Mouse (Mus musculus) cerebellum, adult 9-10 months (tissue): ENCODE results near the gene Fnip2.

Experiments used
- DNase-seq: peaks from one replicate; pipeline ENCODE4 v3.0.0; 2022

Gene Fnip2

GRCm38 (mm10) chr3:79527921-79528320 lies 39.7 kb downstream of the Fnip2 start:
- no peak for DNase-seq

DNA sequence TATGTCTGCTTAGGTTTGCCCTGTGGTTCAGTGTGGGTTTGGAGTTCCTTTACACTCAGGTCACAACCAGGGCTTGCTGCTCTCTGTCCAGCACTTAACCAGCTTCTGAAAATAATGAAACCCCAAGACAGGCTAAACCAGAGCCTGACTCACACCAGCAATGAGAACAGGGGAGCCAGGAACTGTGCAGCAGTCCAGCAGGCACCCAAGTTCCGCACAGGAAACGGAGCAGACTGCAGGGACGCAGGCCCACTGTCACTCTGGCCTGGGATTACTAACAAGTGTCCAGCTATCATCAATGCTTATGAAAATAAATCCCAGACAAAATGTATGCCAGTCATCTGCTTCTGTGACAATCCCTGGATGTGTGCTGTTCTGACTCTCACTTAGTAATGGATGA lies 40.1 kb downstream of the Fnip2 start:
- DNase-seq = no peak

- no peak for DNase-seq
Measured at GRCm38 (mm10) chr3:79523349-79523748, 44.2 kb downstream of the Fnip2 start.

DNA sequence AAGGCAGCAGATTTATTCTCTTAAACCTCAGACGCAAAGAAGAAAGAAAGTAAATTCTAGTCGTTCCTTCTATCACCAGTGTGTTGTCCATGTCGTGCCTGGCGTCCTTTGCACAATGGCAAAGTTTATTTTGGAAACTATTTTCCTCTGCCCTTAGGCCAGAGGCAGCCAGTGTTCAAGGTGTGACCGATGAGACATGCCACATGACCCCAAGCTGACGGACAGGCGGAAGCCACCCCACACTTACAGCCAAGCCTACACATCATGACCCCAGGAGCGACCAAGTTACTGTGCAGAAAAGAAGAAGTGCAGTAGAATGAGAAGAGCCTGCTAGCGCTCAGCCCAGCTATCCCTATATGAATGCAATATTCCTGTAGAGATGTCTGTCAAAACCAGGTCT lies 47.7 kb downstream of the Fnip2 start:
- no peak for DNase-seq

GRCm38 (mm10) chr3:79518761-79519527 lies 48.7 kb downstream of the Fnip2 start:
- peak; percentile 83 for DNase-seq

DNA sequence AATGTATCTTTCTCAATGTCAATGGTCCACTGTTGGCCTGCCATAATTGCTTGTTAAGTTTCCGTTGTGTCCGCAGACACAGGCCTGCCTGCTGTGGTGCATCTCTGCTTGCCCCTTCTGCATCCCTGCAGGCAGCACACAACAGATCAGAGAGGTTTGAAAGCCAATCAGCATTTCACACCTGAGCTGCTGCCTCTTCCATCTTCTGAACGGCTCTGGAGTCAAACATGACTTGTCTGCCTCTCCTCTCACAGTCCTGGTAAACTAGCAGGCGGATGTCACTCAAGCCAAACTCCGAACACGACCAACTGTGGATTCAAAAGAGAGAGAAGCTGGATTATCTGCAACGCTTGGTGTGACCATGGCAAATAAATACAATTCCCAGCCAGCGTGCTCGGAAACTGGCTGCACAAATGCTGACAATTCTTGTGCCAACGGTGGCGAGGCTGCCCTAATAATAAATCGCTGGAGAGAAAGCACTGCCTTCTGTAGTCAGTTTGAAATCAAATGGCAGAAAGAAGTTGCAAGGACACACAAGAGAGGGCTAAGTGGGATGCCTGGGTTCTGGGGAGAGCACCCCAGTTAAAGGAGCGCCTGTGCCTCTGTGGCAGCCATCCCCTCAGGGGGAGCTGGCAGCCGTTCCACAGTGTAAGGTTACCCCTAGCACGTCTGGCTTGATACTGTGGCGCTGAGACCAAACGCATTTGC lies 49.6 kb downstream of the Fnip2 start:
- DNase-seq = peak; percentile 85

- DNase-seq = peak; percentile 53
Measured at GRCm38 (mm10) chr3:79516958-79517357, 50.6 kb downstream of the Fnip2 start.

GRCm38 (mm10) chr3:79516099-79516920 lies 51.3 kb downstream of the Fnip2 start:
- peak; percentile 86 for DNase-seq

- no peak for DNase-seq
Measured at GRCm38 (mm10) chr3:79514304-79514703, 53.3 kb downstream of the Fnip2 start.

- DNase-seq = no peak
Measured at GRCm38 (mm10) chr3:79501166-79501728, 66.3 kb downstream of the Fnip2 start.

- no peak for DNase-seq
Measured at GRCm38 (mm10) chr3:79500279-79500678, 67.3 kb downstream of the Fnip2 start.

DNA sequence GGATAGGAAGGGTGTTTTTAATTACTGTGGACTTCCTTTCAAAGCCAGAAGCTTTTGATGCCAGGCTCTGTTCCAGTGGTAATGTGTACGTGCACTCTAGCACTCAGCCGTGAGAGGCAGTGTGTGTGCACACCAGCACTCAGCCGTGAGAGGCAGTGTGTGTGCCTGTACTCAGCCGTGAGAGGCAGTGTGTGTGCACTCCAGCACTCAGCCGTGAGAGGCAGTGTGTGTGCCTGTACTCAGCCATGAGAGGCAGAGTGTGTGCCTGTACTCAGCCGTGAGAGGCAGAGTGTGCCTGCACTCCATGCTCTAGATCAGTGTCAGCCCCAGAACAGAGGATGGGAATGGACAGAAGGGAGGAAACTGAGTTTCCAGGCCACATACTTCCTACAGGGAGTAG lies 70.9 kb downstream of the Fnip2 start:
- no peak for DNase-seq

- no peak for DNase-seq
Measured at GRCm38 (mm10) chr3:79495151-79495550, 72.4 kb downstream of the Fnip2 start.

DNA sequence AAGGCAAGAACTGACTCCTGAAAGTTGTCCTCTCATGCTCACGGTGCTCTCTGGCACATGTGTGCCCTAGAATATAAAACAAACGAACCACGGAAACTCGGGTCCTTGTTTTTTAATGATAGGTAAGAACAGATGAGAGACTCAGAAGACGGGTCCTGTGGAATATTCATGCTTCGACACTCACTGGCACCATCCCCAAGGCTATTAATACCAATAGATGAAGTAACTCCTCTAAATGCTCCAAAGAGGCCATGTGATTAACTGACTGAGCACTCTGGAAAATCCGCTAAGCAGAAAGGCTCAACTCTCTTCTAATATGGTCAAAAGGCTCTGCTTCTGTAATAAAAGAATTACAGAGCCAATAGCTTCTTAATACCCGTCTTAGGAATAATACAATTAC lies 73.6 kb downstream of the Fnip2 start:
- DNase-seq = no peak

GRCm38 (mm10) chr3:79493064-79493463 lies 74.5 kb downstream of the Fnip2 start:
- DNase-seq = no peak

DNA sequence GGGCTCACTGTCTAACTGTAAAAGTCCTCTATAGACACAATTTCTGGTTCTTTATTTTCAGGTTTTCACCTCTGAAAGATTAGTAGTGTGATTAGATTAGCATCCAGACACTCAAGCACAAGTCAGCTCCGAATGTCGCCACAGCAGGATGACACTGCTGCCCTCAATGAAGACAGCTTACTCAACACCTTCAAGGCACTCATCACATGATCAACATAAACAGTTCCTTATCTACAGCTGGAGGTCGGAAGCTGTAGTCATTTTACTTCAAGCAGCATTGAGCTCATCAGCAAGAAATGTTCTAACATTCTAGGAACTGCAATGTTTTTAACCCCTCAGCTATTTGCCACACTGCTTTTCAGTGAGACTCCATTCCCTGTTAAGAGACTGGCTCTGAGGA lies 76.0 kb downstream of the Fnip2 start:
- no peak for DNase-seq

DNA sequence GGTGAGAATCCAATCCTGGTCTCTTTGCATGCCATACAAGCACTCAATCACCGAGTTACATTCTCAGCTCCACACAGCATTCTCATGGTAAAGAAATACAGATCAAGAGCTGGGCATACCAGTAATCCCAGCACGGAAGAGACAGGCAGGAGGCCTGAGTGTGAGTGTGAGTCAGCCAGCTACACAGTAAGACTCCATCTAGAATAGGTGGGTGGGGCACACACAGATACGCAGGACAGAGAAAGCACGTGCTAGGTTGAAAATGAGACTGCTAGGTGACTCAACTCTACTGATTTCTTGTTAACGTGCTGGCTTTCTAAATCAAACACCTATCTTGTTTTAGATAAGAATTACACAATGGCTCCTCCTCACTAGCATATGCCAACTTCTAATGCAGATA lies 77.5 kb downstream of the Fnip2 start:
- DNase-seq = no peak

- DNase-seq = no peak
Measured at GRCm38 (mm10) chr3:79488025-79488424, 79.6 kb downstream of the Fnip2 start.

DNA sequence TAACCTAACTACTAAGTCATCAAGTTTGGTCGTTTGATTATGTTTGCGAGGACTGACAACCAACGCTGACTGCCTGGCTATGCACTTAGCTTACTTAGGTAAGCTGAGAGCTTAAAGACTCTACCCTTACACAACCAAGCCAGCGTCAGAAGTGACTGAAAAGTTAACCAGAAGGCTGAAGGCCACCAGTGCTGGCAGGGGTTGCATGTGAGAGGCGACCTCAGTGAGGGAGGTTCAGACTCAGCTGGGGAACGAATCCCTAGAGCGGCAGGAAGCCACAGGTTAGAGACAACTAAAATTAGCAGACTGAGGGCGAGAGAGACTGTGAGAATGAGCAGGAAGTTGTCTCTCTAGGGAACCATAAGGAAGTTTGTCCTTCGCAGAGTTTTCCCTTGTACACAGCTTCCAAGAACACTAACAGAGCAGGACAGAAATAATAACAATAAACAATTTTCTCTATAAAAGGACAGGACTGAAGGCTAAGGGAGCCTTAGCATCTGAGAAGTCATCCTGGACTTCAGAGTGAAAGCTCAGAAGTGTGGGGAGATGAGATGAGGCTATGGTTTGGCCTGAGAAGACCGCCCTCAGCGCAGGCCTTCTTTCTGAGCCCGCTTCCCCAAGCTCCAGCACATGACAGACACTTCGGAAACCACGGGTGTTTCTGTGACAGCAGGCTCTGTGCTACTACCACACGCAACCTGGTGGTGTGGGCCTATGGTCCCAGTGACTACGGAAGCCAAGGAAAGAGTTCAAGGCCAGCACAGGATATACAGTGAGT lies 83.1 kb downstream of the Fnip2 start:
- no peak for DNase-seq

- DNase-seq = peak; percentile 27
Measured at GRCm38 (mm10) chr3:79478880-79479279, 88.7 kb downstream of the Fnip2 start.

GRCm38 (mm10) chr3:79478400-79478799 lies 89.2 kb downstream of the Fnip2 start:
- no peak for DNase-seq

- DNase-seq = peak; percentile 72
Measured at GRCm38 (mm10) chr3:79475980-79476379, 91.6 kb downstream of the Fnip2 start.
